Comparison of ENCODE assay signal across 7 mouse cellular contexts in genomic region chr7:27446051-27446450, GRCm38 (mm10). TPM values are rescaled to one million over a fixed set of nuclear protein-coding genes. Genes with fewer than 3 reads are reported as not detected.
DNase-seq lines count a peak whose midpoint lies in the region; ATAC-seq and TF ChIP-seq lines count a peak whose summit lies in the region.

No protein-coding gene starts in this region.

- H3K9me3 ChIP-seq in forebrain, embryonic 13.5 days (replicated peaks): no peaks in the 10 kb centered on the region
- H3K9me3 ChIP-seq in liver, embryonic 11.5 days (ENCODE audit: control insufficient read depth, low read length): no peaks in the 10 kb centered on the region
- H3K9me3 ChIP-seq in stomach, postnatal 0 days (ENCODE audit: control insufficient read depth, low read length): no peaks in the 10 kb centered on the region

- TF ChIP-seq EP300 in stomach, postnatal 0 days (optimal IDR thresholded peaks at IDR 0.05): no peak

- 28% methylated on average over 18 of the region's 18 CpGs for WGBS in liver, adult 2 months
- WGBS in cerebellum, adult 2 months: 2% methylated on average over 18 of the region's 18 CpGs
- WGBS in forebrain, embryonic 13.5 days: 1% methylated on average over 15 of the region's 18 CpGs
- 8% methylated on average over 14 of the region's 18 CpGs for WGBS in liver, embryonic 11.5 days
- 12% methylated on average over 16 of the region's 18 CpGs for WGBS in stomach, postnatal 0 days

- no peak for TF ChIP-seq CTCF in liver, adult 2 months (IDR thresholded peaks at IDR 0.05; ENCODE audit: low read depth, low read length)
- TF ChIP-seq CTCF in cerebellum, adult 2 months (IDR thresholded peaks at IDR 0.05; ENCODE audit: borderline replicate concordance, insufficient read depth, low read depth, low read length): no peak
- no peak for TF ChIP-seq CTCF in stomach, postnatal 0 days (IDR thresholded peaks at IDR 0.05; ENCODE audit: low read depth)

- no peaks in the 10 kb centered on the region for H3K27me3 ChIP-seq in liver, adult 2 months (ENCODE audit: control insufficient read depth, insufficient read depth, low read length)
- no peaks in the 10 kb centered on the region for H3K27me3 ChIP-seq in cerebellum, adult 2 months (ENCODE audit: control insufficient read depth, insufficient read depth, low read length)
- peaks cover 31% of the 10 kb centered on the region for H3K27me3 ChIP-seq in forebrain, embryonic 13.5 days
- peaks cover 30% of the 10 kb centered on the region for H3K27me3 ChIP-seq in liver, embryonic 11.5 days (replicated peaks; ENCODE audit: control insufficient read depth, insufficient read depth, low read length)
- no peaks in the 10 kb centered on the region for H3K27me3 ChIP-seq in stomach, postnatal 0 days (ENCODE audit: control insufficient read depth, insufficient read depth, low read length)

- no peak for DNase-seq in liver, adult 2 months (ENCODE audit: extremely low read depth, low read depth, low spot score)
- no peak for DNase-seq in liver
- DNase-seq in cerebellum, adult 2 months: peak; percentile 42 to 61
- DNase-seq in liver, embryonic 11.5 days (ENCODE audit: low spot score): no peak
- DNase-seq in stomach, postnatal 0 days (ENCODE audit: low spot score): no peak
- DNase-seq in kidney, postnatal 25 days: no peak

- H3K4me2 ChIP-seq in forebrain, embryonic 13.5 days: peak overlapping the region; percentile 95
- H3K4me2 ChIP-seq in liver, embryonic 11.5 days: peak overlapping the region; percentile 93
- peak overlapping the region; percentile 86 for H3K4me2 ChIP-seq in stomach, postnatal 0 days (replicated peaks; ENCODE audit: low read depth)

- H3K36me3 ChIP-seq in liver, adult 2 months (ENCODE audit: control insufficient read depth, insufficient read depth, low read length): no peaks in the 10 kb centered on the region
- H3K36me3 ChIP-seq in forebrain, embryonic 13.5 days (ENCODE audit: poor library complexity, severe bottlenecking): no peaks in the 10 kb centered on the region
- H3K36me3 ChIP-seq in liver, embryonic 11.5 days (ENCODE audit: control insufficient read depth, insufficient read depth, low read length): no peaks in the 10 kb centered on the region
- no peaks in the 10 kb centered on the region for H3K36me3 ChIP-seq in stomach, postnatal 0 days (ENCODE audit: control insufficient read depth, insufficient read depth, low read length)

- ATAC-seq in forebrain, embryonic 13.5 days: no peak
- ATAC-seq in liver, embryonic 11.5 days (replicated peaks; ENCODE audit: low FRiP score): no peak
- no peak for ATAC-seq in stomach, postnatal 0 days (ENCODE audit: low FRiP score, low TSS enrichment)

- H3K79me2 ChIP-seq in liver, adult 2 months (ENCODE audit: control insufficient read depth, insufficient read depth, low read length): no peaks in the 10 kb centered on the region; the same call in 1 of the 2 replicates

- H3K4me3 ChIP-seq in liver, adult 2 months (ENCODE audit: insufficient read depth, low read depth, low read length): peak overlapping the region; percentile 22; the same call in 1 of the 2 replicates
- H3K4me3 ChIP-seq in cerebellum, adult 2 months (replicated peaks; ENCODE audit: insufficient read depth, low read depth, low read length): peak overlapping the region; percentile 80
- peak overlapping the region; percentile 59 for H3K4me3 ChIP-seq in forebrain, embryonic 13.5 days
- H3K4me3 ChIP-seq in liver, embryonic 11.5 days (ENCODE audit: low read depth, low read length): peak overlapping the region; percentile 57
- H3K4me3 ChIP-seq in stomach, postnatal 0 days (ENCODE audit: low read depth, low read length): peak overlapping the region; percentile 40

- TF ChIP-seq POLR2A in liver, adult 2 months (IDR thresholded peaks at IDR 0.05; ENCODE audit: extremely low read depth, insufficient read depth, low read length): no peak
- peak; percentile 3; the same call in 1 of the 2 replicates for TF ChIP-seq POLR2A in cerebellum, adult 2 months (IDR thresholded peaks at IDR 0.05; ENCODE audit: borderline replicate concordance, insufficient read depth, low read length)

- H3K4me1 ChIP-seq in liver, adult 2 months (ENCODE audit: control insufficient read depth, insufficient read depth, low read length): peaks cover 19% of the 10 kb centered on the region
- peaks cover 5% of the 10 kb centered on the region; the same call in 1 of the 2 replicates for H3K4me1 ChIP-seq in cerebellum, adult 2 months (ENCODE audit: control insufficient read depth, insufficient read depth, low read length)
- peaks cover 22% of the 10 kb centered on the region for H3K4me1 ChIP-seq in forebrain, embryonic 13.5 days
- peaks cover 19% of the 10 kb centered on the region for H3K4me1 ChIP-seq in liver, embryonic 11.5 days (replicated peaks; ENCODE audit: control insufficient read depth, insufficient read depth, low read length)
- H3K4me1 ChIP-seq in stomach, postnatal 0 days (replicated peaks; ENCODE audit: control insufficient read depth, insufficient read depth): peaks cover 3% of the 10 kb centered on the region; the same call in 1 of the 2 replicates

- no peak overlapping the region for H3K27ac ChIP-seq in liver, adult 2 months (replicated peaks; ENCODE audit: insufficient read depth, low read depth, low read length)
- H3K27ac ChIP-seq in cerebellum, adult 2 months (ENCODE audit: insufficient read depth, low read length): peak overlapping the region; percentile 35; the same call in 1 of the 2 replicates
- H3K27ac ChIP-seq in forebrain, embryonic 13.5 days: no peak overlapping the region
- no peak overlapping the region for H3K27ac ChIP-seq in liver, embryonic 11.5 days (ENCODE audit: low read depth, low read length)
- no peak overlapping the region for H3K27ac ChIP-seq in stomach, postnatal 0 days (replicated peaks)

- H3K9ac ChIP-seq in liver, adult 2 months (ENCODE audit: low read depth, low read length): no peak overlapping the region
- H3K9ac ChIP-seq in forebrain, embryonic 13.5 days: peak overlapping the region; percentile 80
- H3K9ac ChIP-seq in liver, embryonic 11.5 days (ENCODE audit: low read depth, low read length): peak overlapping the region; percentile 52
- H3K9ac ChIP-seq in stomach, postnatal 0 days (ENCODE audit: low read length): peak overlapping the region; percentile 65

RNA-seq across cellular contexts. Expression of gene Sptbn4, which starts 1.4 kb away (rescaled TPM):
- under 0.01 TPM in 1 of 2 replicates, not detected in the other for total RNA-seq in liver, adult 2 months (2014; rRNA removed)
- 0.06 TPM in 1 of 2 replicates, not detected in the other for polyA plus RNA-seq in liver, adult 2 months (2012; rRNA removed)
- polyA plus RNA-seq in cerebellum, adult 2 months (2012; rRNA removed): 171 and 177 TPM in 2 replicates
- 0.43 and 0.71 TPM in 2 replicates for polyA plus RNA-seq in forebrain, embryonic 13.5 days (2015; fragmentation: Nextera tagmentation; extraction: Ambion mirVana)
- 0.17 and 0.19 TPM in 2 replicates for polyA plus RNA-seq in liver, embryonic 11.5 days (2014; fragmentation: Nextera tagmentation; extraction: Ambion mirVana)
- polyA plus RNA-seq in stomach, postnatal 0 days (2015; fragmentation: Nextera tagmentation; extraction: Ambion mirVana): 0.24 and 0.25 TPM in 2 replicates

RNA-seq across cellular contexts. Expression of gene Blvrb, which starts 1.7 kb away (rescaled TPM):
- 142 and 148 TPM in 2 replicates for total RNA-seq in liver, adult 2 months (2014; rRNA removed)
- polyA plus RNA-seq in liver, adult 2 months (2012; rRNA removed): 268 and 304 TPM in 2 replicates
- 24.2 and 25.2 TPM in 2 replicates for polyA plus RNA-seq in cerebellum, adult 2 months (2012; rRNA removed)
- 16.8 and 17.3 TPM in 2 replicates for polyA plus RNA-seq in forebrain, embryonic 13.5 days (2015; fragmentation: Nextera tagmentation; extraction: Ambion mirVana)
- polyA plus RNA-seq in liver, embryonic 11.5 days (2014; fragmentation: Nextera tagmentation; extraction: Ambion mirVana): 581 and 583 TPM in 2 replicates
- 97.3 and 103 TPM in 2 replicates for polyA plus RNA-seq in stomach, postnatal 0 days (2015; fragmentation: Nextera tagmentation; extraction: Ambion mirVana)

RNA-seq across cellular contexts. Expression of gene Sertad3, which starts 27.5 kb away (rescaled TPM):
- 3.5 and 4.6 TPM in 2 replicates for total RNA-seq in liver, adult 2 months (2014; rRNA removed)
- polyA plus RNA-seq in liver, adult 2 months (2012; rRNA removed): 6.9 and 8.3 TPM in 2 replicates
- 8.1 and 8.9 TPM in 2 replicates for polyA plus RNA-seq in cerebellum, adult 2 months (2012; rRNA removed)
- polyA plus RNA-seq in forebrain, embryonic 13.5 days (2015; fragmentation: Nextera tagmentation; extraction: Ambion mirVana): 18.8 and 19.2 TPM in 2 replicates
- polyA plus RNA-seq in liver, embryonic 11.5 days (2014; fragmentation: Nextera tagmentation; extraction: Ambion mirVana): 20.6 and 21.5 TPM in 2 replicates
- polyA plus RNA-seq in stomach, postnatal 0 days (2015; fragmentation: Nextera tagmentation; extraction: Ambion mirVana): 23.9 and 25.2 TPM in 2 replicates

RNA-seq across cellular contexts. Expression of gene Sertad1, which starts 40.7 kb away (rescaled TPM):
- total RNA-seq in liver, adult 2 months (2014; rRNA removed): 7.7 and 9.5 TPM in 2 replicates
- 8.8 and 11.6 TPM in 2 replicates for polyA plus RNA-seq in liver, adult 2 months (2012; rRNA removed)
- polyA plus RNA-seq in cerebellum, adult 2 months (2012; rRNA removed): 17.4 and 17.9 TPM in 2 replicates
- polyA plus RNA-seq in forebrain, embryonic 13.5 days (2015; fragmentation: Nextera tagmentation; extraction: Ambion mirVana): 8.5 and 8.7 TPM in 2 replicates
- polyA plus RNA-seq in liver, embryonic 11.5 days (2014; fragmentation: Nextera tagmentation; extraction: Ambion mirVana): 23.0 and 24.3 TPM in 2 replicates
- polyA plus RNA-seq in stomach, postnatal 0 days (2015; fragmentation: Nextera tagmentation; extraction: Ambion mirVana): 50.0 and 53.0 TPM in 2 replicates

RNA-seq across cellular contexts. Expression of gene Prx, which starts 53.1 kb away (rescaled TPM):
- 0.07 TPM in 1 of 2 replicates, not detected in the other for total RNA-seq in liver, adult 2 months (2014; rRNA removed)
- polyA plus RNA-seq in liver, adult 2 months (2012; rRNA removed): 0.05 and 0.07 TPM in 2 replicates
- 0.34 and 0.43 TPM in 2 replicates for polyA plus RNA-seq in cerebellum, adult 2 months (2012; rRNA removed)
- 1.5 and 1.8 TPM in 2 replicates for polyA plus RNA-seq in forebrain, embryonic 13.5 days (2015; fragmentation: Nextera tagmentation; extraction: Ambion mirVana)
- polyA plus RNA-seq in liver, embryonic 11.5 days (2014; fragmentation: Nextera tagmentation; extraction: Ambion mirVana): 0.80 and 0.84 TPM in 2 replicates
- 2.1 and 2.2 TPM in 2 replicates for polyA plus RNA-seq in stomach, postnatal 0 days (2015; fragmentation: Nextera tagmentation; extraction: Ambion mirVana)

Comparison
In these comparisons a context has a peak if more than half of its experiments do, and no peak if none do; other contexts are left out.
1. DNase-seq: peak in cerebellum, adult 2 months (2 of 2); none in liver, adult 2 months (single experiment), liver (single experiment), liver, embryonic 11.5 days (single experiment), stomach, postnatal 0 days (single experiment) and kidney, postnatal 25 days (0 of 2).
2. H3K4me3 ChIP-seq: peak in every context shown above with its lines; median percentile 80 in cerebellum, adult 2 months; 59 in forebrain, embryonic 13.5 days; 57 in liver, embryonic 11.5 days; 40 in stomach, postnatal 0 days; 22 in liver, adult 2 months.
3. RNA of gene Sptbn4, which starts 1.4 kb away (polyA plus RNA-seq): 171 to 177 TPM in cerebellum, adult 2 months; 0.43 to 0.71 TPM in forebrain, embryonic 13.5 days, 0.24 to 0.25 TPM in stomach, postnatal 0 days, 0.17 to 0.19 TPM in liver, embryonic 11.5 days and 0.06 TPM in liver, adult 2 months; every median in the first group is over 100 times any median in the second.
4. Peak in every context shown above with its lines, with median percentiles within 50 percentile points of each other: H3K4me2 ChIP-seq.